ENCODE assay signal across 8 mouse cellular contexts in genomic region chr6:72438226-72438625, GRCm38 (mm10). TPM values are rescaled to one million over a fixed set of nuclear protein-coding genes. Genes with fewer than 3 reads are reported as not detected.
A peak's percentile ranks its signal among the peaks of the same experiment; 100 is the strongest.
DNase-seq lines count a peak whose midpoint lies in the region; ATAC-seq and TF ChIP-seq lines count a peak whose summit lies in the region.

No protein-coding gene starts in this region.

- TF ChIP-seq RAD21 in MEL (IDR thresholded peaks at IDR 0.05; ENCODE audit: low read depth, low read length): no peak

- TF ChIP-seq CTCF in MEL (IDR thresholded peaks at IDR 0.05 in 2 of 3, conservative IDR thresholded peaks at IDR 0.05 in 1 of 3; ENCODE audit: control insufficient read depth in 1 of 3, insufficient read depth in 1 of 3, low read depth in 2 of 3, low read length in 3 of 3, poor library complexity in 1 of 3, severe bottlenecking in 1 of 3): no peak

- no peak; a peak in 1 of 4 replicates for TF ChIP-seq POLR2A in MEL (IDR thresholded peaks at IDR 0.05; ENCODE audit: control insufficient read depth in 1 of 2, insufficient read depth in 1 of 2, low read depth in 1 of 2, low read length in 2 of 2, poor library complexity in 1 of 2)

- H3K4me1 ChIP-seq in heart, embryonic 14.5 days (ENCODE audit: control insufficient read depth in 2 of 2, insufficient read depth in 2 of 2, low read length in 2 of 2): peaks cover 4 to 23% of the 10 kb centered on the region in 2 experiments
- H3K4me1 ChIP-seq in MEL (ENCODE audit: control insufficient read depth in 1 of 2, insufficient read depth in 2 of 2, low read length in 2 of 2): peaks cover 5 to 11% of the 10 kb centered on the region in 2 experiments
- 0 out of 2 replicates have a peak, but pooled peaks cover 3% of the 10 kb centered on the region for H3K4me1 ChIP-seq in hindbrain, embryonic 11.5 days (replicated peaks; ENCODE audit: control insufficient read depth, insufficient read depth, low read length)
- peaks cover 27% of the 10 kb centered on the region for H3K4me1 ChIP-seq in midbrain, embryonic 14.5 days (ENCODE audit: control insufficient read depth, insufficient read depth, low read length)

- intact Hi-C loops in heart, postnatal 10 days (cut with DNase I): loop anchor here (5.0 kb wide), 1 partner anchor 74 kb away; no protein-coding TSS in a partner anchor
- intact Hi-C loops in gastrocnemius, postnatal 14 days (cut with DNase I; ENCODE audit: low total_unique reads): no loop called here

- ATAC-seq in heart, embryonic 14.5 days (ENCODE audit: insufficient number of reproducible peaks, insufficient read depth, low FRiP score, low read depth): no peak
- ATAC-seq in hindbrain, embryonic 11.5 days (ENCODE audit: low FRiP score): no peak
- ATAC-seq in midbrain, embryonic 14.5 days (ENCODE audit: low FRiP score, low TSS enrichment): no peak

- H3K9ac ChIP-seq in heart, embryonic 14.5 days (ENCODE audit: low read length): peak overlapping the region; percentile 100
- H3K9ac ChIP-seq in MEL (ENCODE audit: control insufficient read depth, low read depth, low read length, poor library complexity, severe bottlenecking): peak overlapping the region; percentile 95
- peak overlapping the region; percentile 100 for H3K9ac ChIP-seq in hindbrain, embryonic 11.5 days (ENCODE audit: low read depth, low read length)
- peak overlapping the region; percentile 100; the same call in 1 of the 2 replicates for H3K9ac ChIP-seq in midbrain, embryonic 14.5 days (replicated peaks; ENCODE audit: low read length)

- H3K27ac ChIP-seq in heart, embryonic 14.5 days (replicated peaks in 1 of 2; ENCODE audit: control insufficient read depth in 1 of 2, insufficient read depth in 1 of 2, low read depth in 2 of 2, low read length in 2 of 2): peak overlapping the region in 1 of 2 experiments; percentile 100; a peak in 3 of 4 replicates
- peak overlapping the region; percentile 90 for H3K27ac ChIP-seq in MEL (ENCODE audit: control insufficient read depth, low read depth, low read length)
- no peak overlapping the region for H3K27ac ChIP-seq in hindbrain, embryonic 11.5 days (ENCODE audit: low read depth, low read length)
- no peak overlapping the region for H3K27ac ChIP-seq in midbrain, embryonic 14.5 days (replicated peaks; ENCODE audit: low read depth, low read length)

- no peaks in the 10 kb centered on the region for H3K9me3 ChIP-seq in heart, embryonic 14.5 days (ENCODE audit: control insufficient read depth, low read length)
- no peaks in the 10 kb centered on the region for H3K9me3 ChIP-seq in MEL (replicated peaks; ENCODE audit: insufficient read depth, low read length)
- no peaks in the 10 kb centered on the region for H3K9me3 ChIP-seq in hindbrain, embryonic 11.5 days (ENCODE audit: control insufficient read depth, low read length)
- H3K9me3 ChIP-seq in midbrain, embryonic 14.5 days (ENCODE audit: control insufficient read depth, low read length): no peaks in the 10 kb centered on the region

- TF ChIP-seq EP300 in MEL (IDR thresholded peaks at IDR 0.05; ENCODE audit: low read depth in 1 of 2, low read length in 2 of 2): no peak

- peaks cover 50% of the 10 kb centered on the region for H3K36me3 ChIP-seq in heart, embryonic 14.5 days (ENCODE audit: control insufficient read depth, insufficient read depth, low read length)
- H3K36me3 ChIP-seq in MEL (ENCODE audit: control insufficient read depth in 1 of 2, insufficient read depth in 2 of 2, low read length in 2 of 2): peaks cover 33 to 37% of the 10 kb centered on the region in 2 experiments
- peaks cover 13% of the 10 kb centered on the region for H3K36me3 ChIP-seq in hindbrain, embryonic 11.5 days (ENCODE audit: control insufficient read depth, insufficient read depth, low read length)
- H3K36me3 ChIP-seq in midbrain, embryonic 14.5 days (ENCODE audit: control insufficient read depth, insufficient read depth, low read length): peaks cover 40% of the 10 kb centered on the region

- WGBS in heart, embryonic 14.5 days: 1% methylated on average over 5 of the region's 5 CpGs
- WGBS in hindbrain, embryonic 11.5 days: 6% methylated on average over 5 of the region's 5 CpGs
- WGBS in midbrain, embryonic 14.5 days: 5% methylated on average over 5 of the region's 5 CpGs

- no peaks in the 10 kb centered on the region for H3K27me3 ChIP-seq in heart, embryonic 14.5 days (ENCODE audit: control insufficient read depth, insufficient read depth, low read length)
- no peaks in the 10 kb centered on the region for H3K27me3 ChIP-seq in MEL (ENCODE audit: control insufficient read depth in 1 of 2, insufficient read depth in 2 of 2, low read length in 2 of 2)
- no peaks in the 10 kb centered on the region for H3K27me3 ChIP-seq in hindbrain, embryonic 11.5 days (ENCODE audit: control insufficient read depth, insufficient read depth, low read length)
- no peaks in the 10 kb centered on the region for H3K27me3 ChIP-seq in midbrain, embryonic 14.5 days (ENCODE audit: control insufficient read depth, insufficient read depth, low read length)

- peak overlapping the region; percentile 86 to 94 for H3K4me3 ChIP-seq in heart, embryonic 14.5 days (ENCODE audit: control insufficient read depth in 1 of 2, insufficient read depth in 1 of 2, low read depth in 1 of 2, low read length in 2 of 2)
- H3K4me3 ChIP-seq in MEL (ENCODE audit: control insufficient read depth in 1 of 2, insufficient read depth in 1 of 2, low read depth in 2 of 2, low read length in 2 of 2): peak overlapping the region; percentile 88 to 89
- H3K4me3 ChIP-seq in hindbrain, embryonic 11.5 days (ENCODE audit: low read depth, low read length): peak overlapping the region; percentile 97
- H3K4me3 ChIP-seq in midbrain, embryonic 14.5 days (replicated peaks; ENCODE audit: low read depth, low read length): peak overlapping the region; percentile 99

- DNase-seq in heart, postnatal 10 days: no peak
- peak; percentile 72 for DNase-seq in MEL (ENCODE audit: low read depth, low spot score)
- DNase-seq in hindbrain, embryonic 11.5 days (ENCODE audit: low spot score): peak; percentile 25
- DNase-seq in midbrain, embryonic 14.5 days: no peak
- DNase-seq in adrenal gland, postnatal 25 days: no peak
- no peak for DNase-seq in gastrocnemius, postnatal 14 days
- DNase-seq in adrenal gland, adult 8-10 months: no peak

- H3K79me2 ChIP-seq in MEL (ENCODE audit: control insufficient read depth, insufficient read depth, low read length, poor library complexity): peaks cover 43% of the 10 kb centered on the region

- peak overlapping the region; percentile 93 for H3K4me2 ChIP-seq in heart, embryonic 14.5 days (ENCODE audit: low read length)
- peak overlapping the region; percentile 62 for H3K4me2 ChIP-seq in hindbrain, embryonic 11.5 days (replicated peaks; ENCODE audit: low read depth, low read length)
- peak overlapping the region; percentile 88 for H3K4me2 ChIP-seq in midbrain, embryonic 14.5 days (ENCODE audit: low read length)

RNA-seq across cellular contexts. Expression of gene Mat2a, which starts 1.1 kb away (rescaled TPM):
- 265 and 281 TPM in 2 replicates for polyA plus RNA-seq in heart, embryonic 14.5 days (2014; fragmentation: Nextera tagmentation; extraction: Ambion mirVana)
- total RNA-seq in heart, postnatal 10 days (2021): 100 to 1,000 TPM; 204 to 226 TPM
- total RNA-seq in MEL (2012; rRNA removed): 233 and 319 TPM in 2 replicates
- 1,000 to 10,000 TPM in 1 of 2 experiments, 100 to 1,000 TPM in 1; 357 to 3,179 TPM for polyA plus RNA-seq in MEL (2012; ENCODE audit: insufficient read depth in 1 of 2, insufficient read length in 2 of 2, low read depth in 1 of 2, low replicate concordance in 2 of 2, missing spikeins in 1 of 2)
- 409 and 478 TPM in 2 replicates for polyA plus RNA-seq in hindbrain, embryonic 11.5 days (2014; fragmentation: Nextera tagmentation; extraction: Ambion mirVana)
- 318 and 413 TPM in 2 replicates for polyA plus RNA-seq in midbrain, embryonic 14.5 days (2014; fragmentation: Nextera tagmentation; extraction: Ambion mirVana)
- total RNA-seq in adrenal gland, postnatal 25 days (2021): 199 and 214 TPM in 2 replicates
- total RNA-seq in gastrocnemius, postnatal 14 days (2021): 100 to 1,000 TPM; 202 to 277 TPM
- total RNA-seq in adrenal gland, adult 8-10 months (2022): 100 to 1,000 TPM; 191 to 262 (median 238) TPM

RNA-seq across cellular contexts. Expression of gene Ggcx, which starts 24.1 kb away (rescaled TPM):
- 24.1 and 26.3 TPM in 2 replicates for polyA plus RNA-seq in heart, embryonic 14.5 days (2014; fragmentation: Nextera tagmentation; extraction: Ambion mirVana)
- total RNA-seq in heart, postnatal 10 days (2021): 10 to 100 TPM; 24.5 to 27.7 TPM
- total RNA-seq in MEL (2012; rRNA removed): 5.0 and 5.2 TPM in 2 replicates
- polyA plus RNA-seq in MEL (2012; ENCODE audit: insufficient read depth in 1 of 2, insufficient read length in 2 of 2, low read depth in 1 of 2, low replicate concordance in 2 of 2, missing spikeins in 1 of 2): 1 to 10 TPM in 1 of 2 experiments, not detected in 1; 5.4 TPM
- 12.9 and 13.1 TPM in 2 replicates for polyA plus RNA-seq in hindbrain, embryonic 11.5 days (2014; fragmentation: Nextera tagmentation; extraction: Ambion mirVana)
- 5.8 and 8.0 TPM in 2 replicates for polyA plus RNA-seq in midbrain, embryonic 14.5 days (2014; fragmentation: Nextera tagmentation; extraction: Ambion mirVana)
- total RNA-seq in adrenal gland, postnatal 25 days (2021): 52.5 and 56.9 TPM in 2 replicates
- 10 to 100 TPM; 15.0 to 15.5 TPM for total RNA-seq in gastrocnemius, postnatal 14 days (2021)
- total RNA-seq in adrenal gland, adult 8-10 months (2022): 10 to 100 TPM; 58.6 to 91.3 (median 75.3) TPM

RNA-seq across cellular contexts. Expression of gene Vamp8, which starts 47.7 kb away (rescaled TPM):
- 154 and 157 TPM in 2 replicates for polyA plus RNA-seq in heart, embryonic 14.5 days (2014; fragmentation: Nextera tagmentation; extraction: Ambion mirVana)
- 100 to 1,000 TPM in 1 of 2 experiments, 10 to 100 TPM in 1; 95.9 to 102 TPM for total RNA-seq in heart, postnatal 10 days (2021)
- 130 and 164 TPM in 2 replicates for total RNA-seq in MEL (2012; rRNA removed)
- polyA plus RNA-seq in MEL (2012; ENCODE audit: insufficient read depth in 1 of 2, insufficient read length in 2 of 2, low read depth in 1 of 2, low replicate concordance in 2 of 2, missing spikeins in 1 of 2): 100 to 1,000 TPM in 1 of 2 experiments, not detected in 1; 179 TPM
- 35.2 and 37.9 TPM in 2 replicates for polyA plus RNA-seq in hindbrain, embryonic 11.5 days (2014; fragmentation: Nextera tagmentation; extraction: Ambion mirVana)
- polyA plus RNA-seq in midbrain, embryonic 14.5 days (2014; fragmentation: Nextera tagmentation; extraction: Ambion mirVana): 7.2 and 16.9 TPM in 2 replicates
- 117 and 154 TPM in 2 replicates for total RNA-seq in adrenal gland, postnatal 25 days (2021)
- total RNA-seq in gastrocnemius, postnatal 14 days (2021): 10 to 100 TPM; 51.8 to 52.7 TPM
- total RNA-seq in adrenal gland, adult 8-10 months (2022): 100 to 1,000 TPM; 142 to 179 (median 157) TPM

RNA-seq across cellular contexts. Expression of gene Vamp5, which starts 58.0 kb away (rescaled TPM):
- 58.1 and 61.9 TPM in 2 replicates for polyA plus RNA-seq in heart, embryonic 14.5 days (2014; fragmentation: Nextera tagmentation; extraction: Ambion mirVana)
- 10 to 100 TPM; 46.5 to 57.8 TPM for total RNA-seq in heart, postnatal 10 days (2021)
- 490 and 593 TPM in 2 replicates for total RNA-seq in MEL (2012; rRNA removed)
- 100 to 1,000 TPM in 1 of 2 experiments, not detected in 1; 465 TPM for polyA plus RNA-seq in MEL (2012; ENCODE audit: insufficient read depth in 1 of 2, insufficient read length in 2 of 2, low read depth in 1 of 2, low replicate concordance in 2 of 2, missing spikeins in 1 of 2)
- polyA plus RNA-seq in hindbrain, embryonic 11.5 days (2014; fragmentation: Nextera tagmentation; extraction: Ambion mirVana): 13.4 and 13.7 TPM in 2 replicates
- 3.2 and 15.2 TPM in 2 replicates for polyA plus RNA-seq in midbrain, embryonic 14.5 days (2014; fragmentation: Nextera tagmentation; extraction: Ambion mirVana)
- total RNA-seq in adrenal gland, postnatal 25 days (2021): 35.2 and 51.8 TPM in 2 replicates
- total RNA-seq in gastrocnemius, postnatal 14 days (2021): 10 to 100 TPM; 60.9 to 79.6 TPM
- total RNA-seq in adrenal gland, adult 8-10 months (2022): 10 to 100 TPM; 37.2 to 56.4 (median 40.4) TPM

Comparison
In these comparisons a context has a peak if more than half of its experiments do, and no peak if none do; other contexts are left out.
1. DNase-seq: peak in MEL (single experiment) and hindbrain, embryonic 11.5 days (single experiment); none in heart, postnatal 10 days (0 of 2), midbrain, embryonic 14.5 days (single experiment), adrenal gland, postnatal 25 days (single experiment), gastrocnemius, postnatal 14 days (single experiment) and adrenal gland, adult 8-10 months (single experiment).
2. Peak in every context shown above with its lines, with median percentiles within 50 percentile points of each other: H3K4me2 ChIP-seq, H3K4me3 ChIP-seq and H3K9ac ChIP-seq.